Mouse (Mus musculus) midbrain, embryonic 15.5 days (tissue): ENCODE data around the gene Wif1. TPM values are rescaled to one million over a fixed set of nuclear protein-coding genes. Genes with fewer than 3 reads are reported as not detected.

Experiments used
- ATAC-seq: fragments of 200-750 bp; cut with Nextera tagmentation; replicated peaks from 2 replicates; pipeline ENCODE4 v1.8.0; 2017; ENCODE audit warnings: moderate TSS enrichment
- H3K27ac ChIP-seq: fragments of 300-500 bp; sonication (generic); 2 replicates; pipeline ENCODE4 v1.5.1; 2015; ENCODE audit warnings: mild to moderate bottlenecking, inconsistent platforms
- H3K27me3 ChIP-seq: fragments of 300-500 bp; sonication (generic); replicated peaks from 2 replicates; pipeline ENCODE4 v1.6.1; 2015; ENCODE audit warnings: inconsistent platforms
- H3K36me3 ChIP-seq: fragments of 300-500 bp; sonication (generic); replicated peaks from 2 replicates; pipeline ENCODE4 v1.6.1; 2015; ENCODE audit warnings: inconsistent platforms
- H3K4me1 ChIP-seq: fragments of 300-500 bp; sonication (generic); 2 replicates; pipeline ENCODE4 v1.6.1; 2015; ENCODE audit warnings: inconsistent platforms
- H3K4me2 ChIP-seq: fragments of 300-500 bp; sonication (generic); 2 replicates; pipeline ENCODE4 v1.6.1; 2015; ENCODE audit warnings: inconsistent platforms, mild to moderate bottlenecking, moderate library complexity
- H3K4me3 ChIP-seq: fragments of 300-500 bp; sonication (generic); 2 replicates; pipeline ENCODE4 v1.5.1; 2015; ENCODE audit warnings: mild to moderate bottlenecking, inconsistent platforms
- H3K9ac ChIP-seq: fragments of 300-500 bp; sonication (generic); 2 replicates; pipeline ENCODE4 v1.6.1; 2015; ENCODE audit warnings: mild to moderate bottlenecking, inconsistent platforms
- H3K9me3 ChIP-seq: fragments of 300-500 bp; sonication (generic); 2 replicates; pipeline ENCODE4 v1.6.1; 2016; ENCODE audit warnings: inconsistent platforms
- WGBS: fragments of 180-500 bp; shearing (Covaris S2); methylation state at CpG from one replicate; pipeline ENCODE4 v1.1.7; 2015; ENCODE audit warnings: mixed read lengths; 5-methylcytosine and 5-hydroxymethylcytosine counted together
- polyA plus RNA-seq: library from polyadenylated mRNA; unstranded; fragments of >200 nt; fragmentation: Nextera tagmentation; extraction: Ambion mirVana; gene quantifications from 2 replicates; pipeline ENCODE4 v1.2.1, GENCODE M21; 2015

Gene Wif1
- polyA plus RNA-seq = 13.1 and 19.2 TPM in 2 replicates

DNA sequence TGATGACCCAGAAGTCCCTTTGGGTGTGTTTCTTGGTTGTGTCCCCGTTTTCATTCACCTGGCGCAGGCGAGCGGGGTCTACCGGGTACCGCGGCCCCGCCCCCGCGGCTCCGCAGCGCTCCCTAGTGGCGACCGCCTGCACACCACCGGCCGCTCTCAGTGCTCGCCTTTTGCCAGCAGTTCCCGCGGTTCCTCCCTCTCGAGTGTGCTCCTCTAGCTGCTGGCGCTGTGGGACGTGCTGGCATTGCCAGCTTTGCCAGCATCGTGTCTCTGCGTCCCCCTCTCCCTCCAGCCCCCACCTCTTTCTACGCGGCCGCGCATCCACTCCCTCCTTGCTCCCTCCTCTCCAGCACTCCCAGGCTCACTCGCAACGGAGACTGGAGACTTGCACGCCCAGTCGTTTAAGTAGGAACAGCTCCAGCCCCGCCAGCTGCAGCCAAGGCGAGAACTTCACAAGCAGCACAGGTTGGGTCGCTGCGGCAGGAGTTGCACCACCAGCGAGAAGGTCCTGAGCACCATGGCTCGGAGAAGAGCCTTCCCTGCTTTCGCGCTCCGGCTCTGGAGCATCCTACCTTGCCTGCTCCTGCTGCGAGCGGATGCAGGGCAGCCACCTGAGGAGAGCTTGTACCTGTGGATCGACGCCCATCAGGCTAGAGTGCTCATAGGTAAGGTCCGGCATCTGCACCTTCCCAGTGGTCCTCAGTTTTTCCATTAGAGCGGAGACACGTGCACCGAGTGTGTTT lies at the start of gene Wif1:
Wif1 (plus strand) TSS at position 135 of the 743 bp plus-strand sequence.
- Histone ChIP-seq H3K9me3 (no peaks in the 10 kb centered on the region), H3K36me3 (no peaks in the 10 kb centered on the region), H3K9ac (peak within 1 kb of the TSS; percentile 51), H3K4me3 (peak within 1 kb of the TSS; percentile 49), H3K4me1 (peaks cover 13% of the 10 kb centered on the region), H3K4me2 (peak within 1 kb of the TSS; percentile 72), H3K27ac (0 out of 2 replicates have a peak within 1 kb of the TSS, but pooled peaks have one; percentile 14), H3K27me3 (peaks cover 8% of the 10 kb centered on the region)
- WGBS = 1% methylated on average over 49 of the region's 49 CpGs
- ATAC-seq = peak; percentile 97

DNA sequence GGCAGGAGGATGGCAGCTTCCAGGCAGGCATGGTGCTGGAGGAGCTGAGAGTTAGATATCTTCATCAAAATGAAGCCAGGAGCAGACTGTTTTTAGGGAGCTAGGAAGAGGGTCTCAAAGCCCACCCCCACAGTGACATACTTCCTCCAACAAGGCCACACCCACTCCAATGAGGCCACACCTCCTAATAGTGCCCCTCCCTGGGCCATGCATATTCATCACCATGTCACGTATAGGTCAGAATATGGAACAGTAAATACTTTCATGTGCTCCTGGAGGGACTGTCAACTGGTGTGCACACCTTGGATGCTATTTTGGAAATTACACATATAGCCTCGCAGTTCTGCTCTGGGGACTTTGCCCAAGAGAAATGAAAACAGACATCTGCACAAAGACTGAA lies 31.6 kb upstream of the Wif1 start:
- H3K9me3 ChIP-seq = no peaks in the 10 kb centered on the region
- H3K4me2 ChIP-seq = no peak overlapping the region
- no peak overlapping the region for H3K9ac ChIP-seq
- 89% methylated on average over 2 of the region's 2 CpGs for WGBS
- H3K4me3 ChIP-seq = no peak overlapping the region
- H3K36me3 ChIP-seq = no peaks in the 10 kb centered on the region
- ATAC-seq = no peak
- no peaks in the 10 kb centered on the region for H3K27me3 ChIP-seq
- no peaks in the 10 kb centered on the region for H3K4me1 ChIP-seq
- H3K27ac ChIP-seq = no peak overlapping the region

GRCm38 (mm10) chr10:121011496-121011895 lies 22.3 kb upstream of the Wif1 start:
- ATAC-seq = no peak
- Histone ChIP-seq H3K27ac (no peak overlapping the region), H3K36me3 (no peaks in the 10 kb centered on the region), H3K4me3 (no peak overlapping the region), H3K4me2 (no peak overlapping the region), H3K9me3 (no peaks in the 10 kb centered on the region), H3K9ac (no peak overlapping the region), H3K27me3 (no peaks in the 10 kb centered on the region), H3K4me1 (0 out of 2 replicates have a peak, but pooled peaks cover under 1% of the 10 kb centered on the region)
- WGBS = 94% methylated on average over 4 of the region's 4 CpGs

DNA sequence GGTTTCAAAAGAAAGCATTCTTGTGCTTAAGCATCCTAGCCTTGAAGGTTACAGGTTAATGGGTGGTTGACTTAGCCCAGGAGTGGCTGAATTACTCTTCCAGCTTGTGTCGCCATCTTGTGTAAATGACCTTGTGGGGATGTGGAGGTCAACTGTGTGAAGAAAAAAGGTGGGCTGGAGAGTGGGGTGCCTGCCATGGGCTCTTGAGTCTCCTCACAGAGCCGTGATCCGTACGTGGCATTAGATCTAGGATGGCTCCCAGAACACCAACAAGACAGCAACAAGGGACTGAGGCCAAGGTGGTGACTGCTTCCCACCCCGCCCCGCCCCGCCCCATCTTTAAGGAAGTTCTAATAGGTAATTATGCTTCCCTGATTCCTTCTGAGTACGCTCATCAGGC lies 17.5 kb upstream of the Wif1 start:
- Histone ChIP-seq H3K4me2 (no peak overlapping the region), H3K9me3 (no peaks in the 10 kb centered on the region), H3K27me3 (no peaks in the 10 kb centered on the region), H3K36me3 (no peaks in the 10 kb centered on the region), H3K4me3 (no peak overlapping the region), H3K27ac (no peak overlapping the region), H3K4me1 (peaks cover 13% of the 10 kb centered on the region; the same call in 1 of the 2 replicates), H3K9ac (no peak overlapping the region)
- ATAC-seq = no peak
- 95% methylated on average over 8 of the region's 8 CpGs for WGBS

- 20% methylated on average over 18 of the region's 18 CpGs for WGBS
- Histone ChIP-seq H3K9me3 (no peaks in the 10 kb centered on the region), H3K4me2 (no peak overlapping the region), H3K27me3 (no peaks in the 10 kb centered on the region), H3K27ac (peak overlapping the region; percentile 45; the same call in 1 of the 2 replicates), H3K36me3 (no peaks in the 10 kb centered on the region), H3K4me3 (no peak overlapping the region), H3K4me1 (peaks cover 13% of the 10 kb centered on the region; the same call in 1 of the 2 replicates), H3K9ac (no peak overlapping the region)
- peak; percentile 84 for ATAC-seq
Measured at GRCm38 (mm10) chr10:121016711-121017503, 16.9 kb upstream of the Wif1 start.

GRCm38 (mm10) chr10:121022951-121023350 lies 10.8 kb upstream of the Wif1 start:
- no peak overlapping the region for H3K4me3 ChIP-seq
- no peaks in the 10 kb centered on the region for H3K36me3 ChIP-seq
- no peak overlapping the region for H3K27ac ChIP-seq
- no peaks in the 10 kb centered on the region for H3K4me1 ChIP-seq
- no peak overlapping the region for H3K4me2 ChIP-seq
- no peak for ATAC-seq
- H3K9ac ChIP-seq = no peak overlapping the region
- 52% methylated on average over 5 of the region's 5 CpGs for WGBS
- no peaks in the 10 kb centered on the region for H3K27me3 ChIP-seq
- H3K9me3 ChIP-seq = no peaks in the 10 kb centered on the region

- H3K4me1 ChIP-seq = peaks cover 13% of the 10 kb centered on the region
- 14% methylated on average over 7 of the region's 7 CpGs for WGBS
Measured at GRCm38 (mm10) chr10:121031802-121032201, 2.0 kb upstream of the Wif1 start.

GRCm38 (mm10) chr10:121033128-121033791 lies 500 bp upstream of the Wif1 start:
- Histone ChIP-seq H3K4me1 (peaks cover 13% of the 10 kb centered on the region), H3K4me3 (peak overlapping the region; percentile 49), H3K9ac (peak overlapping the region; percentile 34; the same call in 1 of the 2 replicates), H3K4me2 (peak overlapping the region; percentile 72), H3K36me3 (no peaks in the 10 kb centered on the region), H3K27ac (0 out of 2 replicates have a peak overlapping the region, but pooled peaks have one; percentile 14), H3K9me3 (no peaks in the 10 kb centered on the region), H3K27me3 (peaks cover 8% of the 10 kb centered on the region)
- WGBS = 0% methylated on average over 25 of the region's 25 CpGs
- ATAC-seq = peak; percentile 88

More at GRCm38 (mm10) chr10:121031802-121032201, 2.0 kb upstream of the Wif1 start:
- Histone ChIP-seq H3K9me3 (no peaks in the 10 kb centered on the region), H3K36me3 (no peaks in the 10 kb centered on the region), H3K4me2 (no peak overlapping the region), H3K27ac (no peak overlapping the region), H3K4me3 (no peak overlapping the region), H3K9ac (no peak overlapping the region), H3K27me3 (peaks cover 8% of the 10 kb centered on the region)
- no peak for ATAC-seq

GRCm38 (mm10) chr10:121034569-121034947 lies 798 bp downstream of the Wif1 start:
- H3K4me3 ChIP-seq = peak overlapping the region; percentile 49
- peaks cover 8% of the 10 kb centered on the region for H3K27me3 ChIP-seq
- H3K27ac ChIP-seq = no peak overlapping the region
- H3K9me3 ChIP-seq = no peaks in the 10 kb centered on the region
- 14% methylated on average over 5 of the region's 5 CpGs for whole genome bisulfite sequencing
- no peaks in the 10 kb centered on the region for H3K36me3 ChIP-seq
- H3K4me1 ChIP-seq = peaks cover 13% of the 10 kb centered on the region
- peak overlapping the region; percentile 72 for H3K4me2 ChIP-seq
- H3K9ac ChIP-seq = peak overlapping the region; percentile 51
- no peak for ATAC-seq

GRCm38 (mm10) chr10:121038556-121039284 lies 5.0 kb downstream of the Wif1 start:
- Histone ChIP-seq H3K4me1 (peaks cover 7% of the 10 kb centered on the region), H3K9ac (no peak overlapping the region), H3K27me3 (peaks cover 4% of the 10 kb centered on the region), H3K27ac (no peak overlapping the region), H3K4me2 (no peak overlapping the region), H3K36me3 (no peaks in the 10 kb centered on the region), H3K9me3 (no peaks in the 10 kb centered on the region), H3K4me3 (no peak overlapping the region)
- 89% methylated on average over 4 of the region's 4 CpGs for WGBS
- ATAC-seq = no peak

DNA sequence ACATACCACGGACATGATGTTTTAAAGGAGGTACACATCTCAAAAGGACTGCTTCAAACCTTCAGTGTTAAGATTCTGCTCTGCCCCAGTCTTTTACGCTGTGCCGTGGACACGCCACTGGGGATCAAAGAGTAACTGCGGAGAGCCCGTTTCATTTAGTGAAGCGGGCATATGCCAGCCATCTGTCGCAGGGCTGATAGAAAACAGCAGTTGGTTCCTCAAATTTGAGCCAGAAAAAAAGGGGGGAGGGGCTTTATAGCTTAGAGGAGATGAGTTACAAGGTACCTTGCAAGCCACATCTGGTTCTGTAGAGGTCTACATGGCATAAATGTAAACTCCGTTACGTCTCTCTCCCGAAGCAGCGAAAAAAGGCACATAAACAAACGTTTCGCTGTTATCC lies 7.2 kb downstream of the Wif1 start:
- Histone ChIP-seq H3K4me2 (no peak overlapping the region), H3K4me3 (no peak overlapping the region), H3K27ac (no peak overlapping the region), H3K27me3 (no peaks in the 10 kb centered on the region), H3K4me1 (peaks cover 3% of the 10 kb centered on the region; the same call in 1 of the 2 replicates), H3K36me3 (no peaks in the 10 kb centered on the region), H3K9me3 (no peaks in the 10 kb centered on the region), H3K9ac (no peak overlapping the region)
- 63% methylated on average over 14 of the region's 14 CpGs for WGBS
- no peak for ATAC-seq
